Mouse (Mus musculus) gastrocnemius, postnatal 36 days (tissue): Measurements from ENCODE around the gene Zfp62. TPM values are rescaled to one million over a fixed set of nuclear protein-coding genes. Genes with fewer than 3 reads are reported as not detected.

ENCODE experiments used
- DNase-seq, 2 experiments: peaks; one replicate each; pipeline ENCODE4 v3.0.0; 2022
- intact Hi-C: fragments of 180-260 bp; cut with DNase I; formaldehyde crosslinking; loops from one replicate; pipeline ENCODE4 v1.15.1; 2025
- total RNA-seq, 2 experiments: library from RNA; stranded (reverse); gene quantifications; 2 replicates each; pipeline ENCODE4 v1.2.3; 2021

Gene Zfp62
- total RNA-seq, 2 experiments from 2014 or later, result 17.2 to 20.9 TPM

- intact Hi-C loops, result no loop called here
- no peak for DNase-seq
Observed at GRCm38 (mm10) chr11:49264622-49265021, 61.5 kb downstream of the Zfp62 start.

- no peak for DNase-seq
- intact Hi-C loops, result no loop called here
Observed at GRCm38 (mm10) chr11:49265101-49265500, 62.0 kb downstream of the Zfp62 start.

GRCm38 (mm10) chr11:49266671-49267070 lies 63.6 kb downstream of the Zfp62 start:
- intact Hi-C loops, result no loop called here
- no peak for DNase-seq

- intact Hi-C loops, result no loop called here
- DNase-seq, result no peak
Observed at GRCm38 (mm10) chr11:49267316-49267715, 64.2 kb downstream of the Zfp62 start.

- DNase-seq, result no peak
- intact Hi-C loops, result no loop called here
Observed at GRCm38 (mm10) chr11:49267970-49268579, 65.0 kb downstream of the Zfp62 start.

Other genes starting within 250 kb of the Zfp62 start
- gene Olfr56, start 224.4 kb upstream of the Zfp62 start, total RNA-seq, result not detected
- gene 9930111J21Rik1, start 223.9 kb upstream of the Zfp62 start, total RNA-seq, result 1 to 10 TPM; 1.2 TPM
- under 1 TPM; 0.26 to 0.27 TPM for gene Gm12185, start 211.1 kb upstream of the Zfp62 start, total RNA-seq
- 1 to 10 TPM in 1 of 2 experiments, under 1 TPM in 1; 0.33 to 1.2 TPM for gene Tgtp1, start 209.1 kb upstream of the Zfp62 start, total RNA-seq
- gene 9930111J21Rik2, start 152.1 kb upstream of the Zfp62 start, total RNA-seq, result 1 to 10 TPM; 1.6 to 1.7 TPM
- 1 to 10 TPM in 1 of 2 experiments, under 1 TPM in 1; 0.33 to 1.1 TPM for gene Tgtp2, start 139.1 kb upstream of the Zfp62 start, total RNA-seq
- under 1 TPM; 0.59 to 0.64 TPM for gene Ifi47, start 126.7 kb upstream of the Zfp62 start, total RNA-seq
- not detected for gene Olfr1396, start 88.4 kb upstream of the Zfp62 start, total RNA-seq
- not detected for gene Olfr1395, start 61.0 kb upstream of the Zfp62 start, total RNA-seq
- not detected for gene Olfr1394, start 48.9 kb upstream of the Zfp62 start, total RNA-seq
- gene Btnl9, start 16.1 kb upstream of the Zfp62 start, total RNA-seq, result 1 to 10 TPM; 2.1 to 4.3 TPM
- gene Mgat1, start 40.9 kb downstream of the Zfp62 start, total RNA-seq, result 10 to 100 TPM; 41.3 to 41.5 TPM
- gene Olfr1393, start 75.0 kb downstream of the Zfp62 start, total RNA-seq, result not detected
- not detected for gene Olfr1392, start 82.0 kb downstream of the Zfp62 start, total RNA-seq
- gene Olfr10, start 101.4 kb downstream of the Zfp62 start, total RNA-seq, result not detected
- gene Olfr1391, start 119.5 kb downstream of the Zfp62 start, total RNA-seq, result not detected
- gene Olfr1390, start 131.9 kb downstream of the Zfp62 start, total RNA-seq, result not detected
- not detected for gene Olfr1389, start 219.8 kb downstream of the Zfp62 start, total RNA-seq
- gene Olfr1388, start 233.3 kb downstream of the Zfp62 start, total RNA-seq, result under 1 TPM in 1 of 2 experiments, not detected in 1; 0.08 TPM